Mouse (Mus musculus) spleen, adult 2 months (tissue): ENCODE data around the gene Aebp2. TPM values are rescaled to one million over a fixed set of nuclear protein-coding genes. Genes with fewer than 3 reads are reported as not detected.

Source experiments
- DNase-seq, 2 experiments: peaks; one replicate each; pipeline versions ENCODE4 v3.0.0 to v3.0.0-alpha.2; 2012 to 2021; ENCODE audit warnings: low spot score in 2 of 2, low read depth in 1 of 2
- H3K27ac ChIP-seq: fragments of 200-500 bp; 2 replicates; pipeline ENCODE4 v1.5.1; 2012; ENCODE audit warnings: low read length, inconsistent platforms; ENCODE audit not compliant: insufficient read depth
- H3K27me3 ChIP-seq: fragments of 200-500 bp; 2 replicates; pipeline ENCODE4 v1.6.1; 2012; ENCODE audit warnings: mild to moderate bottlenecking, moderate library complexity, low read length, inconsistent platforms; ENCODE audit not compliant: control insufficient read depth, insufficient read depth
- H3K36me3 ChIP-seq: fragments of 200-500 bp; 2 replicates; pipeline ENCODE4 v1.6.1; 2012; ENCODE audit warnings: mild to moderate bottlenecking, low read length, inconsistent platforms; ENCODE audit not compliant: control insufficient read depth, insufficient read depth
- H3K4me1 ChIP-seq: fragments of 200-500 bp; 2 replicates; pipeline ENCODE4 v1.6.1; 2011; ENCODE audit warnings: inconsistent platforms; ENCODE audit not compliant: control insufficient read depth, insufficient read depth, insufficient read length
- H3K4me3 ChIP-seq: fragments of 200-500 bp; 2 replicates; pipeline ENCODE4 v1.5.1; 2011; ENCODE audit warnings: mild to moderate bottlenecking, inconsistent platforms; ENCODE audit not compliant: insufficient read depth, insufficient read length; ENCODE audit errors: extremely low read depth
- CTCF ChIP-seq: fragments of 200-500 bp; IDR thresholded peaks from 2 replicates; pipeline ENCODE4 v1.5.1; 2011; ENCODE audit warnings: mild to moderate bottlenecking, inconsistent platforms; ENCODE audit not compliant: insufficient read depth, insufficient read length, insufficient replicate concordance; ENCODE audit errors: extremely low read depth
- POLR2A ChIP-seq: fragments of 200-500 bp; IDR thresholded peaks from 2 replicates; pipeline ENCODE4 v1.6.1; 2011; ENCODE audit warnings: low read depth, low read length, inconsistent platforms
- WGBS: fragments of 180-500 bp; shearing (Covaris S2); methylation state at CpG from one replicate; pipeline ENCODE4 v1.1.7; 2018; 5-methylcytosine and 5-hydroxymethylcytosine counted together
- polyA plus RNA-seq: library from polyadenylated mRNA; depleted of rRNA; stranded (reverse); fragments of >200 nt; gene quantifications from 2 replicates; pipeline ENCODE4 v1.2.3, GENCODE M21; 2012

The Aebp2 gene
- polyA plus RNA-seq, 1 experiment = 28.5 TPM

GRCm38 (mm10) chr6:140676094-140676493, 53.6 kb downstream of the Aebp2 start:
- peaks cover 8% of the 10 kb centered on the region; the same call in 1 of the 2 replicates for H3K4me1 ChIP-seq
- TF ChIP-seq CTCF (no peak), POLR2A (no peak)
- no peaks in the 10 kb centered on the region for H3K36me3 ChIP-seq
- H3K27me3 ChIP-seq = no peaks in the 10 kb centered on the region
- no peak overlapping the region for H3K4me3 ChIP-seq
- 97% methylated on average over 4 of the region's 4 CpGs for WGBS
- no peak overlapping the region for H3K27ac ChIP-seq
- DNase-seq = no peak

- H3K36me3 ChIP-seq = no peaks in the 10 kb centered on the region
- 87% methylated on average over 4 of the region's 4 CpGs for WGBS
Observed at GRCm38 (mm10) chr6:140677041-140677440, 54.6 kb downstream of the Aebp2 start.

GRCm38 (mm10) chr6:140677960-140678359, 55.5 kb downstream of the Aebp2 start:
- Histone ChIP-seq H3K27ac (no peak overlapping the region), H3K4me1 (peaks cover 9% of the 10 kb centered on the region; the same call in 1 of the 2 replicates), H3K4me3 (no peak overlapping the region), H3K27me3 (no peaks in the 10 kb centered on the region), H3K36me3 (no peaks in the 10 kb centered on the region)
- no peak for DNase-seq
- 88% methylated on average over 9 of the region's 9 CpGs for WGBS
- TF ChIP-seq CTCF (no peak), POLR2A (no peak)

More at GRCm38 (mm10) chr6:140677041-140677440, 54.6 kb downstream of the Aebp2 start:
- no peak overlapping the region for H3K27ac ChIP-seq
- no peaks in the 10 kb centered on the region for H3K27me3 ChIP-seq
- TF ChIP-seq POLR2A (no peak), CTCF (no peak)
- H3K4me3 ChIP-seq = no peak overlapping the region
- H3K4me1 ChIP-seq = peaks cover 8% of the 10 kb centered on the region; the same call in 1 of the 2 replicates
- no peak for DNase-seq

GRCm38 (mm10) chr6:140678658-140679271, 56.3 kb downstream of the Aebp2 start:
- Histone ChIP-seq H3K4me1 (peaks cover 11% of the 10 kb centered on the region; the same call in 1 of the 2 replicates), H3K4me3 (no peak overlapping the region), H3K27me3 (no peaks in the 10 kb centered on the region), H3K27ac (no peak overlapping the region), H3K36me3 (no peaks in the 10 kb centered on the region)
- peak; percentile 29 to 54 for DNase-seq
- TF ChIP-seq POLR2A (no peak), CTCF (no peak)
- WGBS = 10% methylated on average over 15 of the region's 15 CpGs

GRCm38 (mm10) chr6:140680713-140681112, 58.2 kb downstream of the Aebp2 start:
- no peak overlapping the region for H3K4me3 ChIP-seq
- peaks cover 11% of the 10 kb centered on the region; the same call in 1 of the 2 replicates for H3K4me1 ChIP-seq
- TF ChIP-seq CTCF (no peak), POLR2A (no peak)
- H3K27me3 ChIP-seq = no peaks in the 10 kb centered on the region
- 89% methylated on average over 7 of the region's 7 CpGs for WGBS
- no peaks in the 10 kb centered on the region for H3K36me3 ChIP-seq
- H3K27ac ChIP-seq = no peak overlapping the region
- no peak for DNase-seq

- TF ChIP-seq CTCF (no peak), POLR2A (no peak)
- peaks cover 11% of the 10 kb centered on the region; the same call in 1 of the 2 replicates for H3K4me1 ChIP-seq
- DNase-seq = no peak
- H3K36me3 ChIP-seq = no peaks in the 10 kb centered on the region
- no peaks in the 10 kb centered on the region for H3K27me3 ChIP-seq
- no peak overlapping the region for H3K27ac ChIP-seq
- 17% methylated on average over 13 of the region's 13 CpGs for WGBS
- no peak overlapping the region for H3K4me3 ChIP-seq
Observed at GRCm38 (mm10) chr6:140682829-140683228, 60.4 kb downstream of the Aebp2 start.

DNA sequence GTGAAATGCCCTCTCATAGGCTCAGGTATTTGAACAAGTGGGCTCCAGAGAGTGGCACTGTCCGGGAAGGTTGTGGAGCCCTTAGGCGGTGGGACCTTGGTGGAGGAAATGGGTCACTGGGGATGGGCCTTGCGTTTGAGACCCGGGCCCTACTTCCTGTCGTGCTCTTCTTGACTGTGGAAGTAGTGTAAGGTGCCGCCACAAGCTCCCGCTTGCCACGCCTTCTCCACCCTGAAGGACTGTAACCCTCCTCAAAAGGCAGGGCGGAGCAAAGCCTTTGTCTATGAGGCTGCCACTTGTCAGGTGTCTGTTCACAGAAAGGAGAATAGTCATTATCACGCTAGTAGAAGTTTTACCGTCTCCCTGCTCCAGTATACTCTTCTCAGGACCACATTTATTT, 61.9 kb downstream of the Aebp2 start:
- Histone ChIP-seq H3K4me1 (peaks cover 3% of the 10 kb centered on the region; the same call in 1 of the 2 replicates), H3K27ac (no peak overlapping the region), H3K4me3 (no peak overlapping the region), H3K27me3 (no peaks in the 10 kb centered on the region), H3K36me3 (no peaks in the 10 kb centered on the region)
- WGBS = 83% methylated on average over 11 of the region's 11 CpGs
- no peak for DNase-seq
- TF ChIP-seq POLR2A = no peak
- TF ChIP-seq CTCF = no peak
